ENCODE assay signal across 18 mouse cellular contexts in genomic region chr2:92975031-92975790, GRCm38 (mm10).
DNase-seq lines count a peak whose midpoint lies in the region; ATAC-seq and TF ChIP-seq lines count a peak whose summit lies in the region.
"Had no signal": no experiment of that assay in that cellular context is flagged by ENCODE, and none has a peak within 500 bp of the region (broad histone marks: within the 10 kb centered on the region; RNA-seq: fewer than 3 reads in every experiment).

No protein-coding gene starts in this region.

- 0 out of 2 replicates have a peak, but pooled peaks have one; percentile 39 for ATAC-seq in stomach, embryonic 15.5 days (ENCODE audit: insufficient read depth, low FRiP score, low read depth)
- no peak for ATAC-seq in stomach, postnatal 0 days (ENCODE audit: low FRiP score, low TSS enrichment)
- peak; percentile 76 for ATAC-seq in lung, postnatal 0 days
- ATAC-seq: forebrain, embryonic 13.5 days; liver, postnatal 0 days had no signal

- peak; percentile 43 to 55 for DNase-seq in cerebellum, postnatal 10 days
- DNase-seq in cerebellum, adult 11-12 months, result no peak
- DNase-seq in stomach, postnatal 0 days (ENCODE audit: low spot score), result no peak
- DNase-seq in lung, postnatal 0 days (ENCODE audit: low spot score), result peak; percentile 52
- no peak for DNase-seq in kidney, adult 8-10 months
- DNase-seq in left cerebral cortex, postnatal 14 days (ENCODE audit: low spot score in 2 of 2), result no peak
- DNase-seq: cerebellum, adult 9-10 months; embryo, embryonic 11 days; heart, postnatal 14 days; kidney, adult 2 months; kidney, postnatal 36 days; liver, postnatal 0 days; right cerebral cortex, postnatal 25 days had no signal

- no peaks in the 10 kb centered on the region for H3K9me3 ChIP-seq in stomach, embryonic 15.5 days
- H3K9me3 ChIP-seq in stomach, postnatal 0 days (ENCODE audit: control insufficient read depth, low read length), result no peaks in the 10 kb centered on the region
- H3K9me3 ChIP-seq in lung, postnatal 0 days (ENCODE audit: low read length), result no peaks in the 10 kb centered on the region
- H3K9me3 ChIP-seq: forebrain, embryonic 13.5 days; limb, embryonic 15.5 days had no signal

- peaks cover 57% of the 10 kb centered on the region for H3K36me3 ChIP-seq in stomach, embryonic 15.5 days
- peaks cover 26% of the 10 kb centered on the region for H3K36me3 ChIP-seq in stomach, postnatal 0 days (ENCODE audit: control insufficient read depth, insufficient read depth, low read length)
- peaks cover 32% of the 10 kb centered on the region; the same call in 1 of the 2 replicates for H3K36me3 ChIP-seq in lung, postnatal 0 days (ENCODE audit: insufficient read depth, low read length)

- no peaks in the 10 kb centered on the region for H3K27me3 ChIP-seq in stomach, embryonic 15.5 days (replicated peaks)
- no peaks in the 10 kb centered on the region for H3K27me3 ChIP-seq in stomach, postnatal 0 days (ENCODE audit: control insufficient read depth, insufficient read depth, low read length)
- H3K27me3 ChIP-seq in lung, postnatal 0 days (replicated peaks; ENCODE audit: insufficient read depth, low read length), result no peaks in the 10 kb centered on the region
- H3K27me3 ChIP-seq: forebrain, embryonic 13.5 days; limb, embryonic 15.5 days had no signal

- TF ChIP-seq CTCF in stomach, postnatal 0 days (IDR thresholded peaks at IDR 0.05; ENCODE audit: low read depth), result no peak
- no peak for TF ChIP-seq CTCF in lung, postnatal 0 days (IDR thresholded peaks at IDR 0.05)

- no peak overlapping the region for H3K4me2 ChIP-seq in stomach, embryonic 15.5 days
- no peak overlapping the region for H3K4me2 ChIP-seq in stomach, postnatal 0 days (replicated peaks; ENCODE audit: low read depth)
- H3K4me2 ChIP-seq in lung, postnatal 0 days (replicated peaks; ENCODE audit: low read depth, low read length), result no peak overlapping the region
- H3K4me2 ChIP-seq: forebrain, embryonic 13.5 days; heart, embryonic 11.5 days; hindbrain, embryonic 14.5 days; limb, embryonic 15.5 days had no signal

- H3K4me1 ChIP-seq in stomach, embryonic 15.5 days, result 0 out of 2 replicates have a peak, but pooled peaks cover under 1% of the 10 kb centered on the region
- no peaks in the 10 kb centered on the region for H3K4me1 ChIP-seq in stomach, postnatal 0 days (replicated peaks; ENCODE audit: control insufficient read depth, insufficient read depth)
- H3K4me1 ChIP-seq in lung, postnatal 0 days (ENCODE audit: insufficient read depth, low read depth, low read length), result no peaks in the 10 kb centered on the region; the same call in 1 of the 2 replicates
- H3K4me1 ChIP-seq: forebrain, embryonic 13.5 days; limb, embryonic 15.5 days had no signal

- WGBS in stomach, embryonic 15.5 days, result 74% methylated on average over 14 of the region's 14 CpGs
- 70% methylated on average over 14 of the region's 14 CpGs for WGBS in stomach, postnatal 0 days
- WGBS in lung, postnatal 0 days, result 67% methylated on average over 14 of the region's 14 CpGs

- no peak overlapping the region for H3K4me3 ChIP-seq in stomach, embryonic 15.5 days (replicated peaks)
- H3K4me3 ChIP-seq in stomach, postnatal 0 days (ENCODE audit: low read depth, low read length), result no peak overlapping the region
- no peak overlapping the region for H3K4me3 ChIP-seq in lung, postnatal 0 days (ENCODE audit: low read depth, low read length)
- H3K4me3 ChIP-seq: forebrain, embryonic 13.5 days; limb, embryonic 15.5 days had no signal

- H3K27ac ChIP-seq in stomach, embryonic 15.5 days, result no peak overlapping the region
- no peak overlapping the region for H3K27ac ChIP-seq in stomach, postnatal 0 days (replicated peaks)
- no peak overlapping the region for H3K27ac ChIP-seq in lung, postnatal 0 days (ENCODE audit: low read length)
- H3K27ac ChIP-seq: forebrain, embryonic 13.5 days; hindbrain, embryonic 14.5 days; limb, embryonic 15.5 days had no signal

- no peak for TF ChIP-seq EP300 in stomach, postnatal 0 days (optimal IDR thresholded peaks at IDR 0.05)
- TF ChIP-seq EP300 in lung, postnatal 0 days (IDR thresholded peaks at IDR 0.05), result no peak

- no peak overlapping the region for H3K9ac ChIP-seq in stomach, embryonic 15.5 days
- no peak overlapping the region for H3K9ac ChIP-seq in stomach, postnatal 0 days (ENCODE audit: low read length)
- H3K9ac ChIP-seq in lung, postnatal 0 days (replicated peaks; ENCODE audit: low read depth), result no peak overlapping the region
- H3K9ac ChIP-seq: forebrain, embryonic 13.5 days; hindbrain, embryonic 14.5 days; limb, embryonic 15.5 days; liver, postnatal 0 days had no signal

- intact Hi-C loops in left cerebral cortex, postnatal 14 days (cut with DNase I), result no loop called here

Comparison
In these comparisons a context has a peak if more than half of its experiments do, and no peak if none do; other contexts are left out.
1. DNase-seq: peak in cerebellum, postnatal 10 days (2 of 2) and lung, postnatal 0 days (single experiment); none in cerebellum, adult 11-12 months (single experiment), stomach, postnatal 0 days (single experiment), kidney, adult 8-10 months (0 of 2) and left cerebral cortex, postnatal 14 days (0 of 2).